Mouse (Mus musculus) heart, embryonic 15.5 days (tissue): Measurements from ENCODE around the gene Kifc3. TPM values are rescaled to one million over a fixed set of nuclear protein-coding genes. Genes with fewer than 3 reads are reported as not detected.
"Not testable (repeated sequence)": the region's sequence is repeated elsewhere in the genome, so short reads cannot be mapped to it uniquely, and the experiment has no call there.

Experiments
- ATAC-seq: fragments of 200-750 bp; cut with Nextera tagmentation; replicated peaks from 2 replicates; pipeline ENCODE4 v1.8.0; 2017; ENCODE audit warnings: low read depth, moderate TSS enrichment; ENCODE audit not compliant: insufficient number of reproducible peaks, insufficient read depth, low FRiP score
- H3K27ac ChIP-seq: fragments of 300-500 bp; sonication (generic); 2 replicates; pipeline ENCODE4 v1.5.1; 2015; ENCODE audit warnings: mild to moderate bottlenecking, inconsistent platforms
- H3K27me3 ChIP-seq: fragments of 300-500 bp; sonication (generic); 2 replicates; pipeline ENCODE4 v1.6.1; 2015; ENCODE audit warnings: inconsistent platforms
- H3K36me3 ChIP-seq: fragments of 300-500 bp; sonication (generic); 2 replicates; pipeline ENCODE4 v1.6.1; 2015; ENCODE audit warnings: mild to moderate bottlenecking, inconsistent platforms
- H3K4me1 ChIP-seq: fragments of 300-500 bp; sonication (generic); replicated peaks from 2 replicates; pipeline ENCODE4 v1.6.1; 2015; ENCODE audit warnings: inconsistent platforms
- H3K4me2 ChIP-seq: fragments of 300-500 bp; sonication (generic); 2 replicates; pipeline ENCODE4 v1.6.1; 2015; ENCODE audit warnings: inconsistent platforms, mild to moderate bottlenecking, moderate library complexity
- H3K4me3 ChIP-seq: fragments of 300-500 bp; sonication (generic); 2 replicates; pipeline ENCODE4 v1.5.1; 2015; ENCODE audit warnings: mild to moderate bottlenecking, inconsistent platforms
- H3K9ac ChIP-seq: fragments of 300-500 bp; sonication (generic); 2 replicates; pipeline ENCODE4 v1.6.1; 2015; ENCODE audit warnings: mild to moderate bottlenecking, inconsistent platforms
- H3K9me3 ChIP-seq: fragments of 300-500 bp; sonication (generic); replicated peaks from 2 replicates; pipeline ENCODE4 v1.6.1; 2016; ENCODE audit warnings: inconsistent platforms
- WGBS: fragments of 180-500 bp; shearing (Covaris S2); methylation state at CpG from one replicate; pipeline ENCODE4 v1.1.7; 2015; ENCODE audit warnings: mixed read lengths; 5-methylcytosine and 5-hydroxymethylcytosine counted together
- polyA plus RNA-seq: library from polyadenylated mRNA; unstranded; fragments of >200 nt; fragmentation: Nextera tagmentation; extraction: Ambion mirVana; gene quantifications from 2 replicates; pipeline ENCODE4 v1.2.1, GENCODE M21; 2015

The Kifc3 gene
- polyA plus RNA-seq, result 15.7 and 19.3 TPM in 2 replicates

- Histone ChIP-seq H3K9me3 (no peaks in the 10 kb centered on the region), H3K4me3 (no peak within 1 kb of the TSS), H3K27me3 (no peaks in the 10 kb centered on the region), H3K4me1 (peaks cover 11% of the 10 kb centered on the region; the same call in 1 of the 2 replicates), H3K9ac (no peak within 1 kb of the TSS), H3K36me3 (no peaks in the 10 kb centered on the region), H3K4me2 (no peak within 1 kb of the TSS), H3K27ac (no peak within 1 kb of the TSS)
- 47% methylated on average over 14 of the region's 14 CpGs for WGBS
- no peak for ATAC-seq
Observed at GRCm38 (mm10) chr8:95202649-95203275, at the start of gene Kifc3. TSS of gene Kifc3 (minus strand) at chr8:95202812.

DNA sequence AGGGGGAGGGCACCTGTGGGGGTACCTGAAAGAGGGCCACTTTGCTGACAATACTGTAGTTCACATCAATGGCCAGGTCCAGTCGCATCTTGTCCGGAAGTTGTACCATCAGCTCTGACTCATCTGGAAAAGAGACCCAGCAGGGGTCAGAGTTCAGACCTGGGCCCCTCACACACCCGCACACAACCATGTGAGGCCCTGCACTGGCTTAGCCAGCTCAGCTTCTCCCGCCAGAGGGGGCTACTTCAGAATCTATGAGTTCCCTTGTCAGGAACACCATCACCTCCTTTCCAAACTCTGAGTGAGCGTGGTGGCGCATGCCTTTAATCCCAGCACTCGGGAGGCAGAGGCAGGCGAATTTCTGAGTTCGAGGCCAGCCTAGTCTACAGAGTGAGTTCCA lies 49.4 kb upstream of the Kifc3 start:
- 66% methylated on average over 9 of the region's 9 CpGs for WGBS
- ATAC-seq, result no peak
- peaks cover 3% of the 10 kb centered on the region; the same call in 1 of the 2 replicates for H3K4me1 ChIP-seq
- H3K4me2 ChIP-seq, result no peak overlapping the region
- H3K36me3 ChIP-seq, result no peaks in the 10 kb centered on the region
- H3K9me3 ChIP-seq, result no peaks in the 10 kb centered on the region
- H3K9ac ChIP-seq, result no peak overlapping the region
- H3K27ac ChIP-seq, result no peak overlapping the region
- no peaks in the 10 kb centered on the region for H3K27me3 ChIP-seq
- H3K4me3 ChIP-seq, result no peak overlapping the region

- no peak overlapping the region for H3K4me3 ChIP-seq
- WGBS, result 42% methylated on average over 4 of the region's 4 CpGs
- no peak overlapping the region for H3K9ac ChIP-seq
- no peak for ATAC-seq
- no peak overlapping the region for H3K4me2 ChIP-seq
- no peaks in the 10 kb centered on the region for H3K9me3 ChIP-seq
- no peaks in the 10 kb centered on the region for H3K36me3 ChIP-seq
- H3K4me1 ChIP-seq, result peaks cover 8% of the 10 kb centered on the region
- no peaks in the 10 kb centered on the region for H3K27me3 ChIP-seq
- no peak overlapping the region for H3K27ac ChIP-seq
Observed at GRCm38 (mm10) chr8:95249847-95250246, 47.2 kb upstream of the Kifc3 start.

- H3K27me3 ChIP-seq, result no peaks in the 10 kb centered on the region
- no peak for ATAC-seq
- peaks cover 22% of the 10 kb centered on the region for H3K4me1 ChIP-seq
- no peak overlapping the region for H3K9ac ChIP-seq
- no peaks in the 10 kb centered on the region for H3K36me3 ChIP-seq
- no peaks in the 10 kb centered on the region for H3K9me3 ChIP-seq
- no peak overlapping the region for H3K4me2 ChIP-seq
- H3K4me3 ChIP-seq, result no peak overlapping the region
- H3K27ac ChIP-seq, result no peak overlapping the region
- 77% methylated on average over 5 of the region's 5 CpGs for WGBS
Observed at GRCm38 (mm10) chr8:95247277-95247676, 44.7 kb upstream of the Kifc3 start.

- Histone ChIP-seq H3K4me3 (no peak overlapping the region), H3K4me1 (peaks cover 22% of the 10 kb centered on the region), H3K27ac (peak overlapping the region; percentile 69), H3K36me3 (no peaks in the 10 kb centered on the region), H3K27me3 (no peaks in the 10 kb centered on the region), H3K9me3 (no peaks in the 10 kb centered on the region), H3K4me2 (no peak overlapping the region), H3K9ac (no peak overlapping the region)
- 35% methylated on average over 5 of the region's 5 CpGs for WGBS
- peak; percentile 50; the same call in 1 of the 2 replicates for ATAC-seq
Observed at GRCm38 (mm10) chr8:95245180-95245579, 42.6 kb upstream of the Kifc3 start.

DNA sequence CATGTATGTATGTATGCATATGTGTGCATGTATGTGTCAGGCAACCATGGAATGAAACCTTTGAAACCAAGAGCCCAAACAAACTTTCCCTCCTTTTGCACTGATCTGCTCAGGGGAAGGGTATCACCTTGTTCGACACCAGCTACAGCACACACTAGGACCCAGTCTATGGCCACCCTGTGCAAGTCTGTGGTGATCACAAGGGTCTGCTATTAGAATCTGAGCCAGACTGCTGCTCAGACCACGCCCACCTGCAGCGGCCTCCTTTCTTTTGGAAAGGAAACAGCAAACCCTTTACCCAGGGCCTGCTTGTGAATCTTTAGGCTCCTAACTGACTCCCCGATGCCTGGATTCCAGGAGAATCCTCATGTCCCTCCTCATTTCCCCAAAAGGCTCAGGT lies 41.2 kb upstream of the Kifc3 start:
- no peak for ATAC-seq
- Histone ChIP-seq H3K27me3 (no peaks in the 10 kb centered on the region), H3K4me2 (no peak overlapping the region), H3K27ac (no peak overlapping the region), H3K4me1 (peaks cover 22% of the 10 kb centered on the region), H3K9me3 (no peaks in the 10 kb centered on the region), H3K36me3 (no peaks in the 10 kb centered on the region), H3K9ac (no peak overlapping the region), H3K4me3 (no peak overlapping the region)
- 81% methylated on average over 4 of the region's 4 CpGs for WGBS

GRCm38 (mm10) chr8:95242826-95243571 lies 40.4 kb upstream of the Kifc3 start:
- no peak overlapping the region for H3K4me2 ChIP-seq
- H3K27me3 ChIP-seq, result no peaks in the 10 kb centered on the region
- no peak overlapping the region for H3K4me3 ChIP-seq
- peaks cover 22% of the 10 kb centered on the region for H3K4me1 ChIP-seq
- no peak for ATAC-seq
- H3K36me3 ChIP-seq, result no peaks in the 10 kb centered on the region
- H3K9me3 ChIP-seq, result no peaks in the 10 kb centered on the region
- no peak overlapping the region for H3K9ac ChIP-seq
- 35% methylated on average over 12 of the region's 12 CpGs for WGBS
- no peak overlapping the region for H3K27ac ChIP-seq

GRCm38 (mm10) chr8:95242099-95242825 lies 39.6 kb upstream of the Kifc3 start:
- no peaks in the 10 kb centered on the region for H3K36me3 ChIP-seq
- no peaks in the 10 kb centered on the region for H3K9me3 ChIP-seq
- no peaks in the 10 kb centered on the region for H3K27me3 ChIP-seq
- ATAC-seq, result no peak
- no peak overlapping the region for H3K4me2 ChIP-seq
- 87% methylated on average over 26 of the region's 26 CpGs for WGBS
- no peak overlapping the region for H3K4me3 ChIP-seq
- peaks cover 22% of the 10 kb centered on the region for H3K4me1 ChIP-seq
- no peak overlapping the region for H3K27ac ChIP-seq
- H3K9ac ChIP-seq, result no peak overlapping the region

DNA sequence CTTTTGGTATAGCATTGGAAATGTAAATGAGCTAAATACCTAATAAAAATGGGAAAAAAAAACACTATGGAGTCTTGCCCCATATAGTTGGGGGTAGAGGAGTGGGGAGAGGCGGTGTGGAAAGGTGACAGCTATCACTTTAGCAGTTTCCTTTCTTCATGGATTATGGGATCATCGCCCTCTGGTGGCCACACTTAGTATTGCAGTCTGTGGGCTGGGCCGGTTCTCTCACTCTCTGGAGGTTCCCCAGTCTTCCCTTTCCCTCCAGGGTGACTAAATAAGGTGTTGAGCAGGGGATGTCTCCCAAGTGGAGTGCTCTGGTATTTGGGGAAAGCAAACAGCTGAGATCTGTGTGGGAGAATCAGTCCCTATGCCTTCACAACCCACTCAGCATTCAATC lies 33.1 kb upstream of the Kifc3 start:
- no peak for ATAC-seq
- H3K4me2 ChIP-seq, result no peak overlapping the region

DNA sequence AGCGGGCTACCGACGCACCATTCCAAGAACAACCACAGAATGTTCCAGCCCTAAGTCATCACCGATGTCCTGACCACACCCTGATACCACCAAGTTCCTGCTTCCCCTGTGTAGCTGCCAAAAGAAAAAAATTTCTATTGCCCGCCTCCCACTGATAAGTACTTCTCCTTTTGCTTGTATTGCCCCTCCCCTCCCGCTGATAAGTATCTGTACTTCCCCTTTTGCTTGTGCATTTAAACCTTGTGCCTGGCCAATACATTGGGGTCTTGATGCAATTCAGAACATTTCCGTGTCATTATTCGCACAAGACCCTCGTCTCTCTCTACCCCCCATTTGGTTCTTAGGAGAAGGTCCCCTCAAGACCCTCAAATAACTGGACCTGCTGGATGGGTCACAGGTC lies 27.5 kb upstream of the Kifc3 start:
- H3K27me3 ChIP-seq, H3K4me3 ChIP-seq, ATAC-seq, H3K36me3 ChIP-seq, H3K27ac ChIP-seq, H3K9me3 ChIP-seq, H3K4me2 ChIP-seq, H3K9ac ChIP-seq: not testable (repeated sequence)
- WGBS, result 83% methylated on average over 9 of the region's 9 CpGs
- peaks cover 16% of the 10 kb centered on the region for H3K4me1 ChIP-seq

More for the DNA sequence above, 33.1 kb upstream of the Kifc3 start:
- H3K4me1 ChIP-seq, result no peaks in the 10 kb centered on the region
- H3K36me3 ChIP-seq, result no peaks in the 10 kb centered on the region
- H3K4me3 ChIP-seq, result no peak overlapping the region
- H3K9ac ChIP-seq, result no peak overlapping the region
- H3K27ac ChIP-seq, result no peak overlapping the region
- WGBS, result 1% methylated on average over 3 of the region's 3 CpGs
- H3K27me3 ChIP-seq, result no peaks in the 10 kb centered on the region
- no peaks in the 10 kb centered on the region for H3K9me3 ChIP-seq

- H3K4me3 ChIP-seq, result no peak overlapping the region
- no peaks in the 10 kb centered on the region for H3K27me3 ChIP-seq
- H3K9me3 ChIP-seq, result no peaks in the 10 kb centered on the region
- H3K9ac ChIP-seq, result no peak overlapping the region
- 16% methylated on average over 2 of the region's 2 CpGs for WGBS
- no peaks in the 10 kb centered on the region for H3K36me3 ChIP-seq
- H3K27ac ChIP-seq, result peak overlapping the region; percentile 54
- ATAC-seq, result no peak
- H3K4me2 ChIP-seq, result no peak overlapping the region
- H3K4me1 ChIP-seq, result peaks cover 16% of the 10 kb centered on the region
Observed at GRCm38 (mm10) chr8:95227151-95227468, 24.5 kb upstream of the Kifc3 start.
